Mouse (Mus musculus) G1E (cell line): ENCODE measurements around the gene Olfr203. TPM values are rescaled to one million over a fixed set of nuclear protein-coding genes. Genes with fewer than 3 reads are reported as not detected.
"Not testable (repeated sequence)": the region's sequence is repeated elsewhere in the genome, so short reads cannot be mapped to it uniquely, and the experiment has no call there.

ENCODE experiments used
- ATAC-seq: 2 replicates; pipeline ENCODE4 v1.8.0; 2016; ENCODE audit warnings: mild to moderate bottlenecking; ENCODE audit not compliant: insufficient number of reproducible peaks, poor library complexity, low FRiP score, severe bottlenecking; ENCODE audit errors: extremely low read depth
- DNase-seq: peaks from one replicate; pipeline ENCODE4 v3.0.0; 2012; ENCODE audit warnings: low spot score
- H3K27me3 ChIP-seq: 2 replicates; pipeline ENCODE4 v1.6.1; 2012; ENCODE audit warnings: mild to moderate bottlenecking, low read length, inconsistent platforms; ENCODE audit not compliant: insufficient read depth
- H3K36me3 ChIP-seq: replicated peaks from 2 replicates; pipeline ENCODE3; 2012; ENCODE audit warnings: mild to moderate bottlenecking, inconsistent platforms
- H3K4me1 ChIP-seq: 2 replicates; pipeline ENCODE4 v1.6.1; 2012; ENCODE audit warnings: low read depth, low read length, inconsistent platforms, mixed read lengths; ENCODE audit not compliant: insufficient read depth
- H3K4me3 ChIP-seq: 2 replicates; pipeline ENCODE4 v1.5.1; 2012; ENCODE audit warnings: low read depth, mild to moderate bottlenecking, inconsistent platforms, low read length, moderate library complexity, mixed read lengths
- H3K9me3 ChIP-seq: replicated peaks from 2 replicates; pipeline ENCODE4 v1.6.1; 2012; ENCODE audit warnings: inconsistent platforms
- CTCF ChIP-seq: IDR thresholded peaks from 2 replicates; pipeline ENCODE4 v1.5.1; 2012; ENCODE audit warnings: low read depth, low read length, inconsistent platforms, mixed read lengths
- GATA1 ChIP-seq: IDR thresholded peaks from 2 replicates; pipeline ENCODE4 v1.6.1; 2012; ENCODE audit warnings: borderline replicate concordance, low read length, inconsistent platforms, mixed read lengths
- GATA2 ChIP-seq: IDR thresholded peaks from 2 replicates; pipeline ENCODE4 v1.6.1; 2012; ENCODE audit warnings: low read depth, low read length, inconsistent platforms, borderline replicate concordance
- POLR2AphosphoS5 ChIP-seq: IDR thresholded peaks from 2 replicates; pipeline ENCODE4 v1.6.1; 2012; ENCODE audit warnings: low read depth, low read length, inconsistent platforms; ENCODE audit not compliant: insufficient replicate concordance
- TAL1 ChIP-seq: conservative IDR thresholded peaks from 2 replicates; pipeline ENCODE4 v1.6.1; 2012; ENCODE audit warnings: low read depth, low read length, inconsistent platforms, mixed read lengths
- polyA plus RNA-seq: library from polyadenylated mRNA; stranded (reverse); fragments of >175 nt; gene quantifications from 2 replicates; pipeline ENCODE4 v1.2.3, GENCODE M21; 2012
- total RNA-seq, 2 experiments: library from RNA; stranded (forward) in 1 of 2; stranded (reverse) in 1 of 2; fragments of 200-1000 nt in 1 of 2; fragments of >200 nt in 1 of 2; fragmentation: Nextera tagmentation in 1 of 2; gene quantifications; 2 replicates each; pipeline ENCODE4 v1.2.3; 2014 to 2017

The Olfr203 gene
- total and polyA plus RNA-seq, 3 experiments: not detected

DNA sequence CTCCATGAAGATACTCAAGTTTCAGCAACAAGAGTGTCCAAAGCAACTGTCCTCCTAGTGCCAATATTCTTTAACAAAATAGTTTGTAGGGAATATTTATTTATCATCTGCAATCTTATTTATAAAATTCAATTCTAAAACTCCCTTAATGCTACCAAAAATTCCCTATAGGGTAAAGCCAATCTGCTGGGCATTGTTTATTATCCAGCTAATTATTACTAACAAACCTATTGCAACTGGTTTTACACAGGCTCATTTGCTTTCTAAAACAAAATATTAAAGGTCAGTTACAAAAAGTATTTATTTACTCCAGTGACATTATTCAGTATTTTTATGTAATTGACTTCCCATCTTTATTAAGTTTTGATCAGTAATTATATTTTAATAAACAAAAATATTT, 19.5 kb downstream of the Olfr203 start, which contains the start of gene Olfr204:
TSS of gene Olfr204 (minus strand) at position 101 of the 400 bp plus-strand sequence.
- Histone ChIP-seq H3K4me1 (no peaks in the 10 kb centered on the region), H3K27me3 (no peaks in the 10 kb centered on the region), H3K36me3 (no peaks in the 10 kb centered on the region), H3K9me3 (0 out of 2 replicates have a peak, but pooled peaks cover 3% of the 10 kb centered on the region), H3K4me3 (no peak within 1 kb of the TSS)
- no peak for DNase-seq
- ATAC-seq: no peak
- TF ChIP-seq CTCF (no peak), GATA1 (no peak)

DNA sequence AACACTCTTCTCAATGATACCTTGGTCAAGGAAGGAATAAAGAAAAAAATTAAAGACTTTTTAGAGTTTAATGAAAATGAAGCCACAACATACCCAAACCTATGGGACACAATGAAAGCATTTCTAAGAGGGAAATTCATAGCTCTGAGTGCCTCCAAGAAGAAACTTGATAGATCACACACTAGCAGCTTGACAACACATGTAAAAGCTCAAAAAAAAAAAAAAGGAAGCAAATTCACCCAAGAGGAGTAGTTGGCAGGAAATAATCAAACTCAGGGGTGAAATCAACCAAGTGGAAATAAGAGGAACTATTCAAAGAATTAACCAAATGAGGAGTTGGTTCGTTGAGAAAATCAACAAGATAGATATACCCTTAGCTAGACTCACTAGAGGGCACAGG, 24.6 kb downstream of the Olfr203 start:
- H3K4me1 ChIP-seq, H3K36me3 ChIP-seq: not testable (repeated sequence)

DNA sequence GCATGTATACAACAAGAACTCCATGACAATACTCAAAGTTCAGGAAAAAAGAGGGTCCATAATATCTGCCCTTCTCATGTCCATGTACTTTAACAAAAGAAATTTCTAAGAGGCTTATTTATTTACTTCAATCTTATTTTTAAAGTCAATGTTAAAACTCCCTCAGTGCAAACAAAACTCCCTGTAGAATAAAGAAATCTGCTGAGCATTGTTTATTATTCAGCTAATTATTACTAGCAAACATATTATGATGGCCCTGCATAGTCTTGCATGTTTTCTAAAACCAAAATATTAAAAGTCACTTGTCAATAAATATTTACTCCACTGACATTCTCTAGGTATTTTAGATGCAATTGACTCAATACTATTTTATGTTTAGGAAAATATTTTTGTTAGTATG, 32.4 kb downstream of the Olfr203 start, which contains the start of gene Olfr205:
TSS of gene Olfr205 (minus strand) at position 101 of the 400 bp plus-strand sequence.
- DNase-seq (no peak), ATAC-seq (no peak)
- TF ChIP-seq TAL1 (no peak), GATA1 (no peak), POLR2AphosphoS5 (no peak), CTCF (no peak), GATA2 (no peak)
- Histone ChIP-seq H3K4me1 (no peaks in the 10 kb centered on the region), H3K27me3 (no peaks in the 10 kb centered on the region), H3K9me3 (no peaks in the 10 kb centered on the region), H3K4me3 (no peak within 1 kb of the TSS), H3K36me3 (no peaks in the 10 kb centered on the region)

More for the DNA sequence above, 24.6 kb downstream of the Olfr203 start:
- not testable (repeated sequence) for H3K27me3 ChIP-seq, DNase-seq, H3K9me3 ChIP-seq, ATAC-seq, H3K4me3 ChIP-seq

DNA sequence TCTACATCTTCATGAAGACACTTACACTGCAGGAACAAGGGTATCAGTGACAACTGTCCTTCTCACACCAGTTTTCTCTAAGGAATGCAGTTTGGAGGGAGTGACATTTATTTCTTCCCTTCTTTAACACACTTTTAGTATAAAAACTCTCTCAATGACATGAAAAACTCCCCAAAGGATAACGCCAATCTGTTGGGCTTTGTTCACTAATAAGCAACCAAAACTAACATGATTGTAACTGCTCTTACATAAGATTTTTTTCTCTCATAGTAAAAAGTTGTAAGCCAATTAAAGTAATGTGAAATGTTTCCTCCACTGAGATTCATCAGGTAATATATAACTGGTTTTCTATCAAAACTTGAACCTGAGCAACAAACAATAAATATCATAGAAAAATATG, 50.5 kb downstream of the Olfr203 start, which contains the start of gene Olfr206:
TSS of gene Olfr206 (minus strand) at position 101 of the 400 bp plus-strand sequence.
- H3K27me3 ChIP-seq: no peaks in the 10 kb centered on the region
- TF ChIP-seq CTCF (no peak), POLR2AphosphoS5 (no peak), TAL1 (no peak), GATA1 (no peak), GATA2 (no peak)
- DNase-seq (no peak), ATAC-seq (no peak)
- no peak within 1 kb of the TSS for H3K4me3 ChIP-seq
- no peaks in the 10 kb centered on the region for H3K36me3 ChIP-seq
- no peaks in the 10 kb centered on the region for H3K4me1 ChIP-seq
- H3K9me3 ChIP-seq: no peaks in the 10 kb centered on the region

Other genes starting within 250 kb of the Olfr203 start
- gene Olfr190, start 220.9 kb upstream of the Olfr203 start, total RNA-seq (2014; fragmentation: Nextera tagmentation): not detected in 2 replicates
- 0.12 and 1.1 TPM in 2 replicates for gene Olfr190, start 220.9 kb upstream of the Olfr203 start, total RNA-seq (2017)
- not detected in 2 replicates for gene Olfr190, start 220.9 kb upstream of the Olfr203 start, polyA plus RNA-seq
- not detected in 2 replicates for gene Olfr191, start 209.1 kb upstream of the Olfr203 start, total RNA-seq (2014; fragmentation: Nextera tagmentation)
- 0.12 and 0.60 TPM in 2 replicates for gene Olfr191, start 209.1 kb upstream of the Olfr203 start, total RNA-seq (2017)
- not detected in 2 replicates for gene Olfr191, start 209.1 kb upstream of the Olfr203 start, polyA plus RNA-seq
- gene Olfr193, start 187.0 kb upstream of the Olfr203 start, total RNA-seq (2014; fragmentation: Nextera tagmentation): not detected in 2 replicates
- 0.55 TPM in 1 of 2 replicates, not detected in the other for gene Olfr193, start 187.0 kb upstream of the Olfr203 start, total RNA-seq (2017)
- not detected in 2 replicates for gene Olfr193, start 187.0 kb upstream of the Olfr203 start, polyA plus RNA-seq
- gene Olfr194, start 177.8 kb upstream of the Olfr203 start, total RNA-seq (2014; fragmentation: Nextera tagmentation): not detected in 2 replicates
- gene Olfr194, start 177.8 kb upstream of the Olfr203 start, total RNA-seq (2017): 0.55 TPM in 1 of 2 replicates, not detected in the other
- not detected in 2 replicates for gene Olfr194, start 177.8 kb upstream of the Olfr203 start, polyA plus RNA-seq
- 1.9 and 2.3 TPM in 2 replicates for gene Olfr195, start 151.8 kb upstream of the Olfr203 start, total RNA-seq (2014; fragmentation: Nextera tagmentation)
- gene Olfr195, start 151.8 kb upstream of the Olfr203 start, total RNA-seq (2017): 0.12 and 0.27 TPM in 2 replicates
- gene Olfr195, start 151.8 kb upstream of the Olfr203 start, polyA plus RNA-seq: not detected in 2 replicates
- not detected in 2 replicates for gene Olfr196, start 128.4 kb upstream of the Olfr203 start, total RNA-seq (2014; fragmentation: Nextera tagmentation)
- gene Olfr196, start 128.4 kb upstream of the Olfr203 start, total RNA-seq (2017): not detected in 2 replicates
- not detected in 2 replicates for gene Olfr196, start 128.4 kb upstream of the Olfr203 start, polyA plus RNA-seq
- not detected in 2 replicates for gene Olfr198, start 95.3 kb upstream of the Olfr203 start, total RNA-seq (2014; fragmentation: Nextera tagmentation)
- 0.12 TPM in 1 of 2 replicates, not detected in the other for gene Olfr198, start 95.3 kb upstream of the Olfr203 start, total RNA-seq (2017)
- gene Olfr198, start 95.3 kb upstream of the Olfr203 start, polyA plus RNA-seq: not detected in 2 replicates
- not detected in 2 replicates for gene Olfr199, start 79.1 kb upstream of the Olfr203 start, total RNA-seq (2014; fragmentation: Nextera tagmentation)
- gene Olfr199, start 79.1 kb upstream of the Olfr203 start, total RNA-seq (2017): 0.16 TPM in 1 of 2 replicates, not detected in the other
- gene Olfr199, start 79.1 kb upstream of the Olfr203 start, polyA plus RNA-seq: not detected in 2 replicates
- gene Olfr201, start 26.2 kb upstream of the Olfr203 start, total RNA-seq (2014; fragmentation: Nextera tagmentation): 0.39 and 0.90 TPM in 2 replicates
- 0.46 and 0.55 TPM in 2 replicates for gene Olfr201, start 26.2 kb upstream of the Olfr203 start, total RNA-seq (2017)
- gene Olfr201, start 26.2 kb upstream of the Olfr203 start, polyA plus RNA-seq: 0.07 TPM in 1 of 2 replicates, not detected in the other
- not detected in 2 replicates for gene Olfr202, start 12.1 kb upstream of the Olfr203 start, total RNA-seq (2014; fragmentation: Nextera tagmentation)
- gene Olfr202, start 12.1 kb upstream of the Olfr203 start, total RNA-seq (2017): not detected in 2 replicates
- not detected in 2 replicates for gene Olfr202, start 12.1 kb upstream of the Olfr203 start, polyA plus RNA-seq
- gene Olfr204, start 19.4 kb downstream of the Olfr203 start, total RNA-seq (2014; fragmentation: Nextera tagmentation): not detected in 2 replicates
- gene Olfr204, start 19.4 kb downstream of the Olfr203 start, total RNA-seq (2017): 0.05 and 0.12 TPM in 2 replicates
- not detected in 2 replicates for gene Olfr204, start 19.4 kb downstream of the Olfr203 start, polyA plus RNA-seq
- not detected in 2 replicates for gene Olfr205, start 32.3 kb downstream of the Olfr203 start, total RNA-seq (2014; fragmentation: Nextera tagmentation)
- not detected in 2 replicates for gene Olfr205, start 32.3 kb downstream of the Olfr203 start, total RNA-seq (2017)
- not detected in 2 replicates for gene Olfr205, start 32.3 kb downstream of the Olfr203 start, polyA plus RNA-seq
- gene Olfr206, start 50.4 kb downstream of the Olfr203 start, total RNA-seq (2014; fragmentation: Nextera tagmentation): not detected in 2 replicates
- gene Olfr206, start 50.4 kb downstream of the Olfr203 start, total RNA-seq (2017): 0.27 and 0.29 TPM in 2 replicates
- not detected in 2 replicates for gene Olfr206, start 50.4 kb downstream of the Olfr203 start, polyA plus RNA-seq
- gene Olfr209, start 65.1 kb downstream of the Olfr203 start, total RNA-seq (2014; fragmentation: Nextera tagmentation): not detected in 2 replicates
- gene Olfr209, start 65.1 kb downstream of the Olfr203 start, total RNA-seq (2017): 0.16 TPM in 1 of 2 replicates, not detected in the other
- gene Olfr209, start 65.1 kb downstream of the Olfr203 start, polyA plus RNA-seq: not detected in 2 replicates
- gene Gabrr3, start 108.5 kb downstream of the Olfr203 start, total RNA-seq (2014; fragmentation: Nextera tagmentation): not detected in 2 replicates
- 0.05 and 0.17 TPM in 2 replicates for gene Gabrr3, start 108.5 kb downstream of the Olfr203 start, total RNA-seq (2017)
- not detected in 2 replicates for gene Gabrr3, start 108.5 kb downstream of the Olfr203 start, polyA plus RNA-seq
- 42.9 and 49.4 TPM in 2 replicates for gene Riox2, start 172.9 kb downstream of the Olfr203 start, total RNA-seq (2014; fragmentation: Nextera tagmentation)
- gene Riox2, start 172.9 kb downstream of the Olfr203 start, total RNA-seq (2017): 48.8 and 55.1 TPM in 2 replicates
- gene Riox2, start 172.9 kb downstream of the Olfr203 start, polyA plus RNA-seq: 6.7 and 8.1 TPM in 2 replicates